Mouse (Mus musculus) kidney, adult 2 months (tissue): Measurements from ENCODE around the gene Mrto4.

Experiments used
- CTCF ChIP-seq: fragments of 200-500 bp; conservative IDR thresholded peaks from 2 replicates; pipeline ENCODE4 v1.5.1; 2011; ENCODE audit warnings: low read depth, mild to moderate bottlenecking, control low read depth, low read length, moderate library complexity, mixed read lengths; ENCODE audit not compliant: insufficient read depth, insufficient read length
- POLR2A ChIP-seq: fragments of 200-500 bp; IDR thresholded peaks from one replicate; pipeline ENCODE4 v1.6.1; 2011; ENCODE audit warnings: low read depth, low read length, control low read depth

- TF ChIP-seq CTCF (no peak), POLR2A (no peak)
Measured at GRCm38 (mm10) chr4:139379719-139380118, 27.3 kb upstream of the Mrto4 start.
